Mouse (Mus musculus) limb, embryonic 11.5 days (tissue): ENCODE results near the gene Fkbp10. TPM values are rescaled to one million over a fixed set of nuclear protein-coding genes. Genes with fewer than 3 reads are reported as not detected.

ENCODE experiments used
- ATAC-seq: fragments of 200-750 bp; cut with Nextera tagmentation; 2 replicates; pipeline ENCODE4 v1.8.0; 2017; ENCODE audit warnings: low read depth; ENCODE audit not compliant: insufficient number of reproducible peaks, low FRiP score, low TSS enrichment
- DNase-seq: peaks from one replicate; pipeline ENCODE4 v3.0.0-alpha.2; 2015; ENCODE audit warnings: low spot score
- H3K27ac ChIP-seq: fragments of 300-500 bp; sonication (generic); replicated peaks from 2 replicates; pipeline ENCODE4 v1.5.1; 2014; ENCODE audit warnings: low read depth, mild to moderate bottlenecking, low read length
- H3K27me3 ChIP-seq: fragments of 300-500 bp; sonication (generic); 2 replicates; pipeline ENCODE4 v1.6.1; 2014; ENCODE audit warnings: mild to moderate bottlenecking, low read length, mixed read lengths; ENCODE audit not compliant: control insufficient read depth, insufficient read depth
- H3K36me3 ChIP-seq: fragments of 300-500 bp; sonication (generic); 2 replicates; pipeline ENCODE4 v1.6.1; 2014; ENCODE audit warnings: mild to moderate bottlenecking, low read length, moderate library complexity, mixed read lengths; ENCODE audit not compliant: control insufficient read depth, insufficient read depth
- H3K4me1 ChIP-seq: fragments of 300-500 bp; sonication (generic); 2 replicates; pipeline ENCODE4 v1.6.1; 2014; ENCODE audit warnings: low read length, mixed read lengths; ENCODE audit not compliant: control insufficient read depth, insufficient read depth
- H3K4me2 ChIP-seq: fragments of 300-500 bp; sonication (generic); 2 replicates; pipeline ENCODE4 v1.6.1; 2014; ENCODE audit warnings: low read depth, mild to moderate bottlenecking, moderate library complexity; ENCODE audit not compliant: severe bottlenecking
- H3K4me3 ChIP-seq: fragments of 300-500 bp; sonication (generic); 2 replicates; pipeline ENCODE4 v1.5.1; 2014; ENCODE audit warnings: low read depth, low read length
- H3K9ac ChIP-seq: fragments of 300-500 bp; sonication (generic); 2 replicates; pipeline ENCODE4 v1.6.1; 2014; ENCODE audit warnings: mild to moderate bottlenecking, low read length
- H3K9me3 ChIP-seq: fragments of 300-500 bp; sonication (generic); 2 replicates; pipeline ENCODE4 v1.6.1; 2016; ENCODE audit warnings: low read length; ENCODE audit not compliant: control insufficient read depth
- WGBS: fragments of 180-500 bp; shearing (Covaris S2); extraction: QIAGEN DNeasy Blood & Tissue Kit; methylation state at CpG from one replicate; pipeline ENCODE4 v1.1.7; 2014; 5-methylcytosine and 5-hydroxymethylcytosine counted together
- polyA plus RNA-seq: library from polyadenylated mRNA; unstranded; fragments of >200 nt; fragmentation: Nextera tagmentation; extraction: Ambion mirVana; gene quantifications from 2 replicates; pipeline ENCODE4 v1.2.1, GENCODE M21; 2014

Fkbp10 gene
- polyA plus RNA-seq, 1 experiment from 2014 or later, result 81.3 TPM

GRCm38 (mm10) chr11:100430052-100430451, 14.6 kb downstream of the Fkbp10 start:
- H3K4me1 ChIP-seq, result no peaks in the 10 kb centered on the region
- H3K4me3 ChIP-seq, result no peak overlapping the region
- H3K27ac ChIP-seq, result no peak overlapping the region
- no peak overlapping the region for H3K4me2 ChIP-seq
- H3K9ac ChIP-seq, result no peak overlapping the region
- ATAC-seq, result no peak
- no peak for DNase-seq
- no peaks in the 10 kb centered on the region for H3K27me3 ChIP-seq
- WGBS, result 92% methylated on average over 7 of the region's 7 CpGs
- peaks cover 11% of the 10 kb centered on the region for H3K36me3 ChIP-seq
- no peaks in the 10 kb centered on the region for H3K9me3 ChIP-seq

- ATAC-seq, result no peak
Measured at GRCm38 (mm10) chr11:100432002-100432401, 16.5 kb downstream of the Fkbp10 start.

GRCm38 (mm10) chr11:100435678-100436246, 20.3 kb downstream of the Fkbp10 start:
- no peak for ATAC-seq
- H3K27me3 ChIP-seq, result no peaks in the 10 kb centered on the region
- H3K27ac ChIP-seq, result no peak overlapping the region
- no peak for DNase-seq
- no peak overlapping the region for H3K4me2 ChIP-seq
- 88% methylated on average over 9 of the region's 9 CpGs for WGBS
- no peaks in the 10 kb centered on the region; the same call in 1 of the 2 replicates for H3K4me1 ChIP-seq
- H3K36me3 ChIP-seq, result peaks cover 9% of the 10 kb centered on the region
- H3K4me3 ChIP-seq, result no peak overlapping the region
- H3K9me3 ChIP-seq, result no peaks in the 10 kb centered on the region
- H3K9ac ChIP-seq, result no peak overlapping the region

More at GRCm38 (mm10) chr11:100432002-100432401, 16.5 kb downstream of the Fkbp10 start:
- no peak overlapping the region for H3K4me2 ChIP-seq
- no peak overlapping the region for H3K27ac ChIP-seq
- no peak overlapping the region for H3K9ac ChIP-seq
- H3K27me3 ChIP-seq, result no peaks in the 10 kb centered on the region
- DNase-seq, result no peak
- no peak overlapping the region for H3K4me3 ChIP-seq
- no peaks in the 10 kb centered on the region for H3K9me3 ChIP-seq
- WGBS, result 86% methylated on average over 5 of the region's 5 CpGs
- no peaks in the 10 kb centered on the region for H3K4me1 ChIP-seq
- H3K36me3 ChIP-seq, result peaks cover 17% of the 10 kb centered on the region

DNA sequence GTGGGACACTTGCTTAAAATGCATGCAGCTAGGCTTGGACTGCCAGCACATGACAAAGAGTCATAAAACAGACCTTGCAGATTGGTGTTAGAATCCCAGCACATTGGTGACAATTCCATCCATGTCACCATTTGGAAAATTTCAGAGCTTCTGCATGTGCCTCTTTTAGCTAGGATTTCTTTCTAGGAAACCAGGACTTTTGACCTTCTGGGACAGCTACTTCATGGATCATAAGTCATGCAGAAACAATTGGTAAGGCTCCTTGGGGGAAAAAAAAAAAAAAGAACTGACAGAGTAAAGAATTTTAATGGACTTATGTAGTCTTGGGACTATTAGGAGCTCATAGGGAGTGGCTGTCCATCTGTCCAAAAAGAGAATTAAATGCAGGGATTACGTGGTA, 22.4 kb downstream of the Fkbp10 start:
- no peak overlapping the region for H3K4me3 ChIP-seq
- DNase-seq, result no peak
- no peak overlapping the region for H3K4me2 ChIP-seq
- peaks cover 3% of the 10 kb centered on the region; the same call in 1 of the 2 replicates for H3K4me1 ChIP-seq
- H3K27me3 ChIP-seq, result no peaks in the 10 kb centered on the region
- 92% methylated on average over 1 of the region's 1 CpGs for WGBS
- no peak for ATAC-seq
- H3K27ac ChIP-seq, result no peak overlapping the region
- H3K36me3 ChIP-seq, result peaks cover 9% of the 10 kb centered on the region
- no peak overlapping the region for H3K9ac ChIP-seq
- no peaks in the 10 kb centered on the region for H3K9me3 ChIP-seq

DNA sequence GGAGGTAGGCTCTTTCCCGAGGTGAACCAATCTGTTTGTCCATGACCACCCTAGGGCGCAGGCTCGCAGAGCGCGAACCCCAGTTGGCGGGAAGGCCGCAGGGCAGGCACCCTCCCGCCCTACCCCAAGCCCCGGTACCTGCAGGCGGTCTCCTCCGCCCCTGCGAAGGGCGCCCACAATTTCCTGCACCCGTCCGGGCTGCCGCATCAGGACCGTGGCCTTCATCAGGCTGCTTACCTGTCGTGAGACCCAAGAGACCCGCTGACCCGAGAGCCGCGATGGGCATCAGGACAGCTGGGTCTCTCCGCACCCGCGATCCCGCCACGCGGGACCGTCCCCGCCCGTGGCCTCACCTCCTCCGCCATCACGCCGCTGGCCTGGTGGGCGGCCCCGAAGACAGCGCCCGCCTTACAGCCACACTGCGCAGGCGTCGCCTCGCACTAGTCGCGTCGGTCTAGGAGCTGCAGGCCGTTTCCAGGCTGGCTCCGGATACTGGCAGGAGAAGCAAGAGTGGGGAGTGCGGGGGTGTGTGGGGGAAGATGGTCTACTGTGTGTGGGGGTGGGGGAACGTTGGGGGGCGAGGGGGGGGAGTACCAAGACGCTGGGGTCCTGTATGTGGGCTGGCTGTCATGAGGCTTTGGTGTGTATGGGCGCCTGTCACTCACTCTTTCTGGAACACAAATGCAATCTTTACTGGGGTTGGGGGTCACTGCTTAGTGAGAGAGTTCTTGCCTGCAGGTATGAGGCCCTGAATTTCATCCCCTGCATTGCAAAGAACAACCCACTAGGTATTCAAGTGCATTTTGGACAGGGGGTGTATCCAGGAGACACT, 25.4 kb downstream of the Fkbp10 start:
- peak; percentile 84 for DNase-seq
- Histone ChIP-seq H3K27me3 (no peaks in the 10 kb centered on the region), H3K4me2 (peak overlapping the region; percentile 67), H3K9me3 (no peaks in the 10 kb centered on the region), H3K4me1 (peaks cover 3% of the 10 kb centered on the region; the same call in 1 of the 2 replicates), H3K4me3 (peak overlapping the region; percentile 92), H3K27ac (peak overlapping the region; percentile 10; the same call in 1 of the 2 replicates), H3K9ac (peak overlapping the region; percentile 93), H3K36me3 (peaks cover 5% of the 10 kb centered on the region)
- ATAC-seq, result peak; percentile 88
- WGBS, result 2% methylated on average over 45 of the region's 52 CpGs

DNA sequence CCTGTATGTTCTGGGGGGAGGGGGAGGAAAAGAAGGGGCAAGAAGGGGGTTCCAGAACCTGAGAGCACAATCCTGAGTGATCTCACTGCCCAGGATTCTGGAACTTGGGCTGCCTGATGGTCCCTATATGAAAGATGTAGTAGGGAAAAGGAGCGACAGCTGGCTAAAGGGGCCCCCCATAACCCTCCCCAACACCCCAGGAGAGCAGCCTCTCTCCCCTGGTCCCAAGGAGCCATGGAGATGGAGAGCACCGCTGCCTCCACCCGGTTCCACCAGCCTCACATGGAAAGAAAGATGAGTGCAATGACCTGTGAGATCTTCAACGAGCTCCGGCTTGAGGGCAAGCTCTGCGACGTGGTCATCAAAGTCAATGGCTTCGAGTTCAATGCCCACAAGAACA, 26.3 kb downstream of the Fkbp10 start, which contains the start of the genes Nt5c3b and Klhl10:
TSS of gene Nt5c3b (minus strand) at position 12 of the 400 bp plus-strand sequence.
TSS of gene Klhl10 (plus strand) at position 121 of the 400 bp plus-strand sequence.
- 88% methylated on average over 8 of the region's 8 CpGs for WGBS

GRCm38 (mm10) chr11:100442625-100443024, 27.1 kb downstream of the Fkbp10 start:
- H3K36me3 ChIP-seq, result peaks cover 3% of the 10 kb centered on the region; the same call in 1 of the 2 replicates
- H3K4me3 ChIP-seq, result no peak overlapping the region
- no peaks in the 10 kb centered on the region for H3K9me3 ChIP-seq
- H3K4me1 ChIP-seq, result peaks cover 3% of the 10 kb centered on the region; the same call in 1 of the 2 replicates
- no peak for ATAC-seq
- H3K27me3 ChIP-seq, result no peaks in the 10 kb centered on the region
- DNase-seq, result no peak
- no peak overlapping the region for H3K27ac ChIP-seq
- H3K4me2 ChIP-seq, result no peak overlapping the region
- H3K9ac ChIP-seq, result no peak overlapping the region
- 88% methylated on average over 6 of the region's 6 CpGs for WGBS

More for the DNA sequence above, 26.3 kb downstream of the Fkbp10 start, which contains the start of the genes Nt5c3b and Klhl10:
- Histone ChIP-seq H3K9ac (peak within 1 kb of the TSS; percentile 93), H3K4me2 (peak within 1 kb of the TSS; percentile 67), H3K27ac (peak within 1 kb of the TSS; percentile 10; the same call in 1 of the 2 replicates), H3K4me3 (peak within 1 kb of the TSS; percentile 92), H3K9me3 (no peaks in the 10 kb centered on the region), H3K27me3 (no peaks in the 10 kb centered on the region), H3K36me3 (peaks cover 4% of the 10 kb centered on the region), H3K4me1 (peaks cover 3% of the 10 kb centered on the region; the same call in 1 of the 2 replicates)
- ATAC-seq, result no peak
- no peak for DNase-seq

- ATAC-seq, result no peak
- H3K36me3 ChIP-seq, result peaks cover 8% of the 10 kb centered on the region
- 77% methylated on average over 4 of the region's 4 CpGs for WGBS
Measured at GRCm38 (mm10) chr11:100457247-100457646, 41.8 kb downstream of the Fkbp10 start.

More at GRCm38 (mm10) chr11:100457247-100457646, 41.8 kb downstream of the Fkbp10 start:
- no peak for DNase-seq
- no peak overlapping the region for H3K4me3 ChIP-seq
- H3K4me2 ChIP-seq, result no peak overlapping the region
- no peak overlapping the region for H3K9ac ChIP-seq
- no peak overlapping the region for H3K27ac ChIP-seq
- no peaks in the 10 kb centered on the region for H3K27me3 ChIP-seq
- no peaks in the 10 kb centered on the region for H3K9me3 ChIP-seq
- H3K4me1 ChIP-seq, result no peaks in the 10 kb centered on the region
